ENCODE assay signal across 10 mouse cellular contexts in genomic region chr7:38267006-38267680, GRCm38 (mm10). TPM values are rescaled to one million over a fixed set of nuclear protein-coding genes. Genes with fewer than 3 reads are reported as not detected.
A peak's percentile ranks its signal among the peaks of the same experiment; 100 is the strongest.
DNase-seq lines count a peak whose midpoint lies in the region; ATAC-seq and TF ChIP-seq lines count a peak whose summit lies in the region.
"Had no signal": no experiment of that assay in that cellular context is flagged by ENCODE, and none has a peak within 500 bp of the region (broad histone marks: within the 10 kb centered on the region; RNA-seq: fewer than 3 reads in every experiment).

No protein-coding gene starts in this region.

- no peak for TF ChIP-seq EP300 in ES-Bruce4 (IDR thresholded peaks at IDR 0.05; ENCODE audit: insufficient read depth, low read depth, low read length)

- H3K4me3 ChIP-seq in ES-Bruce4 (ENCODE audit: low read depth, low read length), result no peak overlapping the region
- no peak overlapping the region for H3K4me3 ChIP-seq in embryonic facial prominence, embryonic 14.5 days (ENCODE audit: low read depth, low read length)
- H3K4me3 ChIP-seq in kidney, postnatal 0 days (replicated peaks; ENCODE audit: low read depth, low read length), result no peak overlapping the region
- H3K4me3 ChIP-seq: embryonic facial prominence, embryonic 15.5 days; liver, embryonic 13.5 days had no signal

- no peak overlapping the region for H3K4me2 ChIP-seq in embryonic facial prominence, embryonic 14.5 days (ENCODE audit: low read depth, low read length)
- no peak overlapping the region for H3K4me2 ChIP-seq in kidney, postnatal 0 days (ENCODE audit: low read length)
- H3K4me2 ChIP-seq: embryonic facial prominence, embryonic 15.5 days; liver, embryonic 13.5 days had no signal

- TF ChIP-seq CTCF in ES-Bruce4 (IDR thresholded peaks at IDR 0.05; ENCODE audit: low read depth, low read length), result peak; percentile 79
- TF ChIP-seq CTCF in kidney, postnatal 0 days (IDR thresholded peaks at IDR 0.05; ENCODE audit: low read depth), result peak; percentile 81

- no peak overlapping the region for H3K27ac ChIP-seq in ES-Bruce4 (ENCODE audit: insufficient read depth, low read length)
- H3K27ac ChIP-seq in embryonic facial prominence, embryonic 14.5 days (replicated peaks; ENCODE audit: low read depth, low read length), result no peak overlapping the region
- no peak overlapping the region for H3K27ac ChIP-seq in kidney, postnatal 0 days
- H3K27ac ChIP-seq: embryonic facial prominence, embryonic 15.5 days; liver, embryonic 13.5 days had no signal

- peak; percentile 27 for DNase-seq in layer of hippocampus, adult 9-11 months
- no peak for DNase-seq in layer of hippocampus, adult 9-10 months (ENCODE audit: low spot score)
- DNase-seq in adrenal gland, postnatal 25 days, result peak; percentile 47
- DNase-seq in embryonic facial prominence, embryonic 14.5 days (ENCODE audit: low spot score), result peak; percentile 28
- DNase-seq in kidney, postnatal 0 days (ENCODE audit: low spot score), result peak; percentile 77
- peak; percentile 50 to 58 for DNase-seq in natural killer cell, adult 2 months (ENCODE audit: low spot score in 2 of 2)
- DNase-seq in yolk sac, embryonic 10.5 days (ENCODE audit: low spot score), result peak; percentile 45
- DNase-seq: liver, embryonic 13.5 days had no signal

- ATAC-seq in embryonic facial prominence, embryonic 14.5 days (ENCODE audit: low read depth), result no peak
- ATAC-seq in kidney, postnatal 0 days (replicated peaks; ENCODE audit: low FRiP score, low read depth), result 0 out of 2 replicates have a peak, but pooled peaks have one; percentile 43

- peaks cover 45% of the 10 kb centered on the region for H3K36me3 ChIP-seq in ES-Bruce4 (ENCODE audit: control insufficient read depth, insufficient read depth, low read length, poor library complexity, severe bottlenecking)
- H3K36me3 ChIP-seq in embryonic facial prominence, embryonic 14.5 days (ENCODE audit: control insufficient read depth, insufficient read depth, low read length), result peaks cover 68% of the 10 kb centered on the region
- H3K36me3 ChIP-seq in kidney, postnatal 0 days (ENCODE audit: insufficient read depth, low read length), result peaks cover 41% of the 10 kb centered on the region

- H3K9me3 ChIP-seq in ES-Bruce4 (replicated peaks; ENCODE audit: control insufficient read depth, insufficient read depth, low read length, poor library complexity, severe bottlenecking), result no peaks in the 10 kb centered on the region
- no peaks in the 10 kb centered on the region for H3K9me3 ChIP-seq in embryonic facial prominence, embryonic 14.5 days (ENCODE audit: control insufficient read depth, low read length)
- no peaks in the 10 kb centered on the region for H3K9me3 ChIP-seq in kidney, postnatal 0 days (replicated peaks; ENCODE audit: low read length)
- H3K9me3 ChIP-seq: embryonic facial prominence, embryonic 15.5 days; liver, embryonic 13.5 days had no signal

- no peak overlapping the region for H3K9ac ChIP-seq in ES-Bruce4 (ENCODE audit: low read depth, poor library complexity, severe bottlenecking)
- H3K9ac ChIP-seq in embryonic facial prominence, embryonic 14.5 days (ENCODE audit: low read depth, low read length), result no peak overlapping the region
- no peak overlapping the region for H3K9ac ChIP-seq in kidney, postnatal 0 days (ENCODE audit: low read depth, low read length)
- H3K9ac ChIP-seq: embryonic facial prominence, embryonic 15.5 days; liver, embryonic 13.5 days had no signal

- no peaks in the 10 kb centered on the region for H3K4me1 ChIP-seq in ES-Bruce4 (ENCODE audit: control insufficient read depth, insufficient read depth, low read length)
- H3K4me1 ChIP-seq in embryonic facial prominence, embryonic 14.5 days (ENCODE audit: control insufficient read depth, insufficient read depth, low read length), result peaks cover 10% of the 10 kb centered on the region; the same call in 1 of the 2 replicates
- peaks cover 9% of the 10 kb centered on the region; the same call in 1 of the 2 replicates for H3K4me1 ChIP-seq in kidney, postnatal 0 days (replicated peaks; ENCODE audit: insufficient read depth, low read length)

- 91% methylated on average over 8 of the region's 8 CpGs for WGBS in embryonic facial prominence, embryonic 14.5 days
- 87% methylated on average over 8 of the region's 8 CpGs for WGBS in kidney, postnatal 0 days

- no peaks in the 10 kb centered on the region for H3K27me3 ChIP-seq in ES-Bruce4 (ENCODE audit: control insufficient read depth, insufficient read depth, low read length, poor library complexity, severe bottlenecking)
- H3K27me3 ChIP-seq in embryonic facial prominence, embryonic 14.5 days (replicated peaks; ENCODE audit: control insufficient read depth, insufficient read depth, low read length), result no peaks in the 10 kb centered on the region
- no peaks in the 10 kb centered on the region for H3K27me3 ChIP-seq in kidney, postnatal 0 days (ENCODE audit: insufficient read depth, low read length)
- H3K27me3 ChIP-seq: embryonic facial prominence, embryonic 15.5 days; liver, embryonic 13.5 days had no signal

- TF ChIP-seq POLR2A in ES-Bruce4 (IDR thresholded peaks at IDR 0.05; ENCODE audit: insufficient read depth, low read length), result no peak

RNA-seq across cellular contexts. Expression of gene Pop4, which starts 4.1 kb away (rescaled TPM):
- polyA plus RNA-seq in ES-Bruce4 (2011; ENCODE audit: insufficient read depth, insufficient read length, low read depth, missing spikeins), result 44.6 and 52.4 TPM in 2 replicates
- total RNA-seq in adrenal gland, postnatal 25 days (2021), result 45.8 and 60.1 TPM in 2 replicates
- 56.8 and 62.0 TPM in 2 replicates for polyA plus RNA-seq in embryonic facial prominence, embryonic 14.5 days (2014; fragmentation: Nextera tagmentation; extraction: Ambion mirVana)
- polyA plus RNA-seq in kidney, postnatal 0 days (2015; fragmentation: Nextera tagmentation; extraction: Ambion mirVana), result 46.3 and 48.7 TPM in 2 replicates

RNA-seq across cellular contexts. Expression of gene Plekhf1, which starts 39.3 kb away (rescaled TPM):
- polyA plus RNA-seq in ES-Bruce4 (2011; ENCODE audit: insufficient read depth, insufficient read length, low read depth, missing spikeins), result 1.5 and 1.6 TPM in 2 replicates
- 1.9 and 2.2 TPM in 2 replicates for total RNA-seq in adrenal gland, postnatal 25 days (2021)
- 4.5 and 5.1 TPM in 2 replicates for polyA plus RNA-seq in embryonic facial prominence, embryonic 14.5 days (2014; fragmentation: Nextera tagmentation; extraction: Ambion mirVana)
- 4.8 and 5.0 TPM in 2 replicates for polyA plus RNA-seq in kidney, postnatal 0 days (2015; fragmentation: Nextera tagmentation; extraction: Ambion mirVana)
